Mouse (Mus musculus) bone marrow, adult 2 months (tissue): ENCODE measurements around the gene Nptn.

Experiments used
- CTCF ChIP-seq: fragments of 200-500 bp; IDR thresholded peaks from 2 replicates; pipeline ENCODE4 v1.5.1; 2011; ENCODE audit warnings: low read length, control low read depth; ENCODE audit not compliant: control insufficient read depth, insufficient read depth
- POLR2A ChIP-seq: fragments of 200-500 bp; IDR thresholded peaks from 2 replicates; pipeline ENCODE4 v1.6.1; 2011; ENCODE audit warnings: low read depth, mild to moderate bottlenecking, control low read depth, low read length, borderline replicate concordance; ENCODE audit not compliant: control insufficient read depth

DNA sequence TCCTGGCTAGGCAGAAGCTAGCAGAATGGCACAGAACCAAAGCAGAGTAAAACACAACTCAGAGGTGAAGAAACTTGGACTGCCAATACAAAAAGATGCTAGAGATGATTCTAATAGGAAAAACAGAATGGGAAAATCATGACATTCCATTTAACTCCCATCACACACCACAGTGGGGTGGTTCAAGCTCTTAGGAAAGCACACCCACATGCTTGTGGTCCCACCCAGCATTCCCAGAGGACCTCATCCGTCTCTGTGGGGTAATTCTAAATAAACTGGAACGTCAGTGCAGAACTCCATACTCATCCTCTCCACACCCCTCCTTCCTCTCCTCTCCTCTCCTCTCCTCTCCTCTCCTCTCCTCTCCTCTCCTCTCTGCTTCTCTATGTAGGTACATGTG lies 99.4 kb downstream of the Nptn start:
- TF ChIP-seq POLR2A (no peak), CTCF (no peak)
